Mouse (Mus musculus) liver, adult (tissue): Measurements from ENCODE around the gene Ceacam19.

Experiments used
- GATA4 ChIP-seq: IDR thresholded peaks from 2 replicates; pipeline ENCODE4 v1.6.1; 2014; ENCODE audit warnings: mild to moderate bottlenecking, low read length; ENCODE audit not compliant: insufficient replicate concordance

The Ceacam19 gene

GRCm38 (mm10) chr7:19911695-19912524, 24.1 kb upstream of the Ceacam19 start:
- no peak for TF ChIP-seq GATA4

GRCm38 (mm10) chr7:19911292-19911658, 23.5 kb upstream of the Ceacam19 start:
- TF ChIP-seq GATA4, result no peak

GRCm38 (mm10) chr7:19910421-19911291, 22.9 kb upstream of the Ceacam19 start:
- TF ChIP-seq GATA4, result no peak

GRCm38 (mm10) chr7:19889881-19890280, 2.1 kb upstream of the Ceacam19 start:
- TF ChIP-seq GATA4, result no peak

- TF ChIP-seq GATA4, result no peak
Observed at GRCm38 (mm10) chr7:19880754-19881153, 7.0 kb downstream of the Ceacam19 start.

- no peak for TF ChIP-seq GATA4
Observed at GRCm38 (mm10) chr7:19876781-19877425, 10.9 kb downstream of the Ceacam19 start.

- TF ChIP-seq GATA4, result no peak
Observed at GRCm38 (mm10) chr7:19875948-19876682, 11.7 kb downstream of the Ceacam19 start.

GRCm38 (mm10) chr7:19871943-19872601, 15.7 kb downstream of the Ceacam19 start:
- TF ChIP-seq GATA4, result no peak

- TF ChIP-seq GATA4, result peak; percentile 40; the same call in 1 of the 2 replicates
Observed at GRCm38 (mm10) chr7:19871137-19871621, 16.6 kb downstream of the Ceacam19 start.

- no peak for TF ChIP-seq GATA4
Observed at GRCm38 (mm10) chr7:19867751-19868399, 19.9 kb downstream of the Ceacam19 start.

- TF ChIP-seq GATA4, result peak; percentile 70; the same call in 1 of the 2 replicates
Observed at GRCm38 (mm10) chr7:19866490-19866889, 21.3 kb downstream of the Ceacam19 start.

GRCm38 (mm10) chr7:19865246-19866036, 22.3 kb downstream of the Ceacam19 start:
- TF ChIP-seq GATA4, result no peak

- TF ChIP-seq GATA4, result no peak
Observed at GRCm38 (mm10) chr7:19864241-19864640, 23.5 kb downstream of the Ceacam19 start.
